Mouse (Mus musculus) stomach, embryonic 14.5 days (tissue): Measurements from ENCODE around the gene Gm9821. TPM values are rescaled to one million over a fixed set of nuclear protein-coding genes. Genes with fewer than 3 reads are reported as not detected.

Experiments
- ATAC-seq: fragments of 200-750 bp; cut with Nextera tagmentation; 2 replicates; pipeline ENCODE4 v1.8.0; 2017; ENCODE audit warnings: low read depth, moderate TSS enrichment; ENCODE audit not compliant: insufficient number of reproducible peaks, insufficient read depth, low FRiP score
- H3K27ac ChIP-seq: fragments of 300-500 bp; sonication (generic); 2 replicates; pipeline ENCODE4 v1.5.1; 2014; ENCODE audit warnings: mild to moderate bottlenecking, low read length, moderate library complexity, mixed read lengths
- H3K27me3 ChIP-seq: fragments of 300-500 bp; sonication (generic); 2 replicates; pipeline ENCODE4 v1.6.1; 2014; ENCODE audit warnings: low read length, control low read depth, mixed read lengths; ENCODE audit not compliant: control insufficient read depth, insufficient read depth
- H3K36me3 ChIP-seq: fragments of 300-500 bp; sonication (generic); 2 replicates; pipeline ENCODE4 v1.6.1; 2014; ENCODE audit warnings: mild to moderate bottlenecking, control low read depth, low read length, moderate library complexity, mixed read lengths; ENCODE audit not compliant: control insufficient read depth, insufficient read depth
- H3K4me1 ChIP-seq: fragments of 300-500 bp; sonication (generic); 2 replicates; pipeline ENCODE4 v1.6.1; 2014; ENCODE audit warnings: low read length, control low read depth, mixed read lengths; ENCODE audit not compliant: control insufficient read depth, insufficient read depth
- H3K4me2 ChIP-seq: fragments of 300-500 bp; sonication (generic); replicated peaks from 2 replicates; pipeline ENCODE4 v1.6.1; 2014; ENCODE audit warnings: low read depth, low read length, control low read depth
- H3K4me3 ChIP-seq: fragments of 300-500 bp; sonication (generic); 2 replicates; pipeline ENCODE4 v1.5.1; 2014; ENCODE audit warnings: low read depth, low read length, control low read depth
- H3K9ac ChIP-seq: fragments of 300-500 bp; sonication (generic); replicated peaks from 2 replicates; pipeline ENCODE4 v1.6.1; 2014; ENCODE audit warnings: low read depth, mild to moderate bottlenecking, control low read depth, low read length, moderate library complexity, mixed read lengths
- H3K9me3 ChIP-seq: fragments of 300-500 bp; sonication (generic); 2 replicates; pipeline ENCODE4 v1.6.1; 2016; ENCODE audit warnings: low read depth, low read length, control low read depth; ENCODE audit not compliant: control insufficient read depth
- WGBS: fragments of 180-500 bp; shearing (Covaris S2); extraction: QIAGEN DNeasy Blood & Tissue Kit; methylation state at CpG from one replicate; pipeline ENCODE4 v1.1.7; 2014; 5-methylcytosine and 5-hydroxymethylcytosine counted together
- polyA plus RNA-seq: library from polyadenylated mRNA; unstranded; fragments of >200 nt; fragmentation: Nextera tagmentation; extraction: Ambion mirVana; gene quantifications from 2 replicates; pipeline ENCODE4 v1.2.1, GENCODE M21; 2014

Gm9821 gene
- polyA plus RNA-seq, 1 experiment from 2014 or later = 1.4 TPM

- Histone ChIP-seq H3K4me3 (no peak overlapping the region), H3K36me3 (peaks cover 2% of the 10 kb centered on the region; the same call in 1 of the 2 replicates), H3K9me3 (no peaks in the 10 kb centered on the region), H3K4me2 (no peak overlapping the region), H3K27ac (no peak overlapping the region), H3K27me3 (no peaks in the 10 kb centered on the region), H3K9ac (no peak overlapping the region), H3K4me1 (peaks cover 47% of the 10 kb centered on the region)
- WGBS = 82% methylated on average over 3 of the region's 3 CpGs
- no peak for ATAC-seq
These were observed 3.3 kb downstream of the Gm9821 start for GRCm38 (mm10) chr2:91948792-91949241.

- H3K27ac ChIP-seq = peak overlapping the region; percentile 80
- WGBS = 52% methylated on average over 17 of the region's 17 CpGs
- H3K4me2 ChIP-seq = peak overlapping the region; percentile 32
- no peaks in the 10 kb centered on the region for H3K36me3 ChIP-seq
- peak overlapping the region; percentile 30 for H3K9ac ChIP-seq
- peaks cover 47% of the 10 kb centered on the region for H3K4me1 ChIP-seq
- ATAC-seq = peak; percentile 43
- H3K27me3 ChIP-seq = no peaks in the 10 kb centered on the region
- no peaks in the 10 kb centered on the region for H3K9me3 ChIP-seq
- no peak overlapping the region for H3K4me3 ChIP-seq
These were observed 4.1 kb downstream of the Gm9821 start for GRCm38 (mm10) chr2:91949411-91950274.

GRCm38 (mm10) chr2:91950275-91951085 is 5.0 kb downstream of the Gm9821 start:
- no peaks in the 10 kb centered on the region for H3K27me3 ChIP-seq
- no peak overlapping the region for H3K4me3 ChIP-seq
- peak overlapping the region; percentile 80; the same call in 1 of the 2 replicates for H3K27ac ChIP-seq
- WGBS = 14% methylated on average over 15 of the region's 15 CpGs
- H3K36me3 ChIP-seq = no peaks in the 10 kb centered on the region
- H3K4me2 ChIP-seq = peak overlapping the region; percentile 32
- H3K4me1 ChIP-seq = peaks cover 50% of the 10 kb centered on the region
- no peak overlapping the region for H3K9ac ChIP-seq
- ATAC-seq = peak; percentile 56; the same call in 1 of the 2 replicates
- no peaks in the 10 kb centered on the region for H3K9me3 ChIP-seq

- Histone ChIP-seq H3K4me1 (peaks cover 49% of the 10 kb centered on the region), H3K27ac (peak overlapping the region; percentile 55; the same call in 1 of the 2 replicates), H3K36me3 (no peaks in the 10 kb centered on the region), H3K27me3 (no peaks in the 10 kb centered on the region), H3K9me3 (no peaks in the 10 kb centered on the region), H3K4me3 (no peak overlapping the region), H3K9ac (no peak overlapping the region), H3K4me2 (no peak overlapping the region)
- ATAC-seq = peak; percentile 51
- WGBS = 9% methylated on average over 5 of the region's 5 CpGs
These were observed 8.3 kb downstream of the Gm9821 start for GRCm38 (mm10) chr2:91953825-91954224.

GRCm38 (mm10) chr2:91955121-91955591 is 9.7 kb downstream of the Gm9821 start:
- ATAC-seq = no peak
- Histone ChIP-seq H3K4me1 (peaks cover 47% of the 10 kb centered on the region), H3K27ac (no peak overlapping the region)

GRCm38 (mm10) chr2:91955875-91956274 is 10.4 kb downstream of the Gm9821 start:
- Histone ChIP-seq H3K36me3 (no peaks in the 10 kb centered on the region), H3K4me1 (peaks cover 40% of the 10 kb centered on the region), H3K4me3 (no peak overlapping the region), H3K27me3 (no peaks in the 10 kb centered on the region), H3K4me2 (no peak overlapping the region), H3K9me3 (no peaks in the 10 kb centered on the region), H3K27ac (no peak overlapping the region), H3K9ac (no peak overlapping the region)
- 82% methylated on average over 6 of the region's 6 CpGs for WGBS
- no peak for ATAC-seq

More at GRCm38 (mm10) chr2:91955121-91955591, 9.7 kb downstream of the Gm9821 start:
- Histone ChIP-seq H3K4me3 (no peak overlapping the region), H3K4me2 (no peak overlapping the region), H3K36me3 (no peaks in the 10 kb centered on the region), H3K9ac (no peak overlapping the region), H3K9me3 (no peaks in the 10 kb centered on the region), H3K27me3 (no peaks in the 10 kb centered on the region)
- 70% methylated on average over 4 of the region's 4 CpGs for WGBS

- Histone ChIP-seq H3K27ac (peak overlapping the region; percentile 21; the same call in 1 of the 2 replicates), H3K27me3 (no peaks in the 10 kb centered on the region), H3K4me3 (no peak overlapping the region), H3K4me1 (peaks cover 50% of the 10 kb centered on the region), H3K9ac (no peak overlapping the region), H3K36me3 (no peaks in the 10 kb centered on the region), H3K9me3 (no peaks in the 10 kb centered on the region), H3K4me2 (no peak overlapping the region)
- 10% methylated on average over 4 of the region's 4 CpGs for WGBS
- ATAC-seq = peak; percentile 59; the same call in 1 of the 2 replicates
These were observed 11.6 kb downstream of the Gm9821 start for GRCm38 (mm10) chr2:91957096-91957495.

GRCm38 (mm10) chr2:91958049-91958448 is 12.5 kb downstream of the Gm9821 start:
- Histone ChIP-seq H3K4me1 (peaks cover 58% of the 10 kb centered on the region), H3K36me3 (no peaks in the 10 kb centered on the region), H3K9me3 (no peaks in the 10 kb centered on the region), H3K27me3 (no peaks in the 10 kb centered on the region), H3K4me3 (no peak overlapping the region), H3K4me2 (no peak overlapping the region), H3K9ac (no peak overlapping the region), H3K27ac (no peak overlapping the region)
- no peak for ATAC-seq
- WGBS = 79% methylated on average over 8 of the region's 8 CpGs
